Mouse (Mus musculus) adrenal gland, postnatal 36 days (tissue): ENCODE measurements at regions not wholly inside any gene's neighbourhood (a gene's known extent, or its start where the extent isn't known, plus 50 kb on each side); places are given as distances from the start of the nearest gene placed in this dataset.

Experiments
- DNase-seq, 2 experiments: peaks; one replicate each; pipeline ENCODE4 v3.0.0; 2021; ENCODE audit warnings: mixed read lengths in 1 of 2

DNA sequence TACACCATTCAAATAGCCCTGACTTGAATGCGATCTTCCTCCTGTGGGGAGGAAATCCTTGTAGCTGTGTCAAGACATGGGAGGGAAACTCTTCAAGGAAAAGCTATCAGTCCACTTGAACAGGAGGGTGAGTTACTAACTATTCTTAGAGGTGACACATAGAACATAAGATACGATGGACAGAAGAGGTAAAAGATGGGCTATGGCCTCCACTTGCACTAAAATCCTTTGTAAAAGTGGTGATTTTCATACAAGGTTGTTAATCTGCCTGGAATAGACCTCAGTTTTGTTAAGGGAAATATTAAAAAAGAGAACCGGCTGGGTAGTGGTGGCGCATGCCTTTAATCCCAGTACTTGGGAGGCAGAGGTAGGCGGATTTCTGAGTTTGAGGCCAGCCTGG is 102.1 kb upstream of the Cpm start:
- no peak for DNase-seq

- no peak for DNase-seq
Measured at GRCm38 (mm10) chr10:117526834-117527188, 102.5 kb upstream of the Cpm start.

DNA sequence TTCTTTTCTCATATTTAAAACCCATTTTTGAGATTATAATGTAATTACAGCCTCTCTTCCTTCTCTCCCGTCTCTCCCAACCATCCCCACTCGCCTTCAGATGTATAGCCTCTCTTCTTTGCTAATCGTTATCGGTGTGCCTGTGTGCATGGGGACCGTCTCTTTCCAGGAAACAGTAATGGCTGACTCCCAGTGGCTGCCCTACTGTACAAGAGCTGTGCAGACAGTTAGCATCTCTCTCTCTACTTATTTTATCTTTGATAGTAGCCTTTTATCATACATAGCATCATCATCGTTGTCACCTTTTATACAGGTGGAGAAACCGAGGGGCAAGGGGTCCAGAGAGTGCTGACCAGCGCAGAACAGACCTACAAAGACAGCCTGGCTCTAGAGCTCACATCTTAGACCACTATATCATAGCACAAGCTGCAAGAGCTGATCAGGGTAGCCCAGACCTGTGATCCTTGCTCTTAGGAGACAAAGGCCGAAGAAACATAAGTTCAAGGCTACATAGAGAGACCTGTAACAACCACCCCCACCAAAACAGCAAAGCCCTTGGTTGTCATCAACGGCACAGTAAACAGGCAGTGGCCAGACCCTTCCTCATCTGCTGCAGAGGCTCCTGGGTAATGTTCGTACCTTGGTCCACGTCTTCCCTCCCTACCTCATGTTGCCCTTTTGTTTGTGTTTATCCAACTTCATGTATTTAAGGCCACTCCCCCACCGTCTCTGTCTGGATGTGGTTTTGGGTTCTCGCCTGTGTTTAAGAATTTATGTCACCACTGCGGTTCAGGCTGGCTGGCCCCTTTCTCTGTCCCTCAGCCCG is 103.1 kb upstream of the Cpm start:
- DNase-seq: no peak

GRCm38 (mm10) chr10:117525608-117526007 is 103.7 kb upstream of the Cpm start:
- no peak for DNase-seq

DNA sequence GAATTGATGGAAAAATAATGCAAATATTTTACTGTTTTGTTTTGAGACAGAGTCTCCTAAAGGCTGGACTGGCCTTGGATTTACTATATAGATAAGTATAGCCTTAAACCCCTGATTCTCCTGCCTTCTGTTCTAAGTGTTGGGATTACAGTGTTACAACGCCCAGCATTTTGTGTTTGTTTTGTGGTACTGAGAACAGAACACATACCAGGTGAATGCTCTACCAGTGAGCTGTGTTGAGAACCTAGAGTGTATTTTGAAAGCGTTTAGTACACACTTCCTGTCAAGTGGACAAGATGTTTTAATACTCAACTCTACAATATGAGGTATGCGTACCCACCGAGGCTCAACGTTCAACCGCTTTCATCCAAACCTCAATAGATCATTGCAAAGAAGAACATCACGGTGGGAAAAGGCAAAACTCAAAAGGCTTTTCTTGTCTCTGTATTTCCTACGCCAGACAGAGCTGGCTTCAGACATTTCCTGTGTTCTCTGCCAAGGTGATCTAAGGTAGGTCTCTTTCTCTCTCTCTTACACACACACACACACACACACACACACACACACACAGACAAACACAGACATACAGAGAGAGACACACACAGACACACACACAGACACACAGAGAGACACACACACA is 104.3 kb upstream of the Cpm start:
- DNase-seq: no peak

DNA sequence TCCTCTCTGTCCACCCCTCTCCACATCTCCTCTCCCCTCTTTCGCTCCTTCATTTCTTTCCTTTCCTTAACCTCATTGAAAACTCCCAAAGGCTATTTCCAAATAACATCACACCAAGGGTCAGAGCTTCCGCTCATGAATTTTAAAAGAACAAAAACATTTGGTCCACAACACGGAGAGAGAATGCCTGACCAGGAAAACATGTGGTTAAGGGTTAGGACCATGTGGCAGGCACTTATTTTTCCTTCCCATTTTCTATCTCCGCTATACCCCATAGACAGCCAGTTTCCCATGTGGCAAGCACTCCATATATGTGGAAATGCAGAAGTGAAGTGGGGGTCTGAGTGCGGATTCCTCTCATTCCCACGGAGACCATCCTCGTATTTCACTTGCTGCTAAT is 105.2 kb upstream of the Cpm start:
- DNase-seq: no peak

DNA sequence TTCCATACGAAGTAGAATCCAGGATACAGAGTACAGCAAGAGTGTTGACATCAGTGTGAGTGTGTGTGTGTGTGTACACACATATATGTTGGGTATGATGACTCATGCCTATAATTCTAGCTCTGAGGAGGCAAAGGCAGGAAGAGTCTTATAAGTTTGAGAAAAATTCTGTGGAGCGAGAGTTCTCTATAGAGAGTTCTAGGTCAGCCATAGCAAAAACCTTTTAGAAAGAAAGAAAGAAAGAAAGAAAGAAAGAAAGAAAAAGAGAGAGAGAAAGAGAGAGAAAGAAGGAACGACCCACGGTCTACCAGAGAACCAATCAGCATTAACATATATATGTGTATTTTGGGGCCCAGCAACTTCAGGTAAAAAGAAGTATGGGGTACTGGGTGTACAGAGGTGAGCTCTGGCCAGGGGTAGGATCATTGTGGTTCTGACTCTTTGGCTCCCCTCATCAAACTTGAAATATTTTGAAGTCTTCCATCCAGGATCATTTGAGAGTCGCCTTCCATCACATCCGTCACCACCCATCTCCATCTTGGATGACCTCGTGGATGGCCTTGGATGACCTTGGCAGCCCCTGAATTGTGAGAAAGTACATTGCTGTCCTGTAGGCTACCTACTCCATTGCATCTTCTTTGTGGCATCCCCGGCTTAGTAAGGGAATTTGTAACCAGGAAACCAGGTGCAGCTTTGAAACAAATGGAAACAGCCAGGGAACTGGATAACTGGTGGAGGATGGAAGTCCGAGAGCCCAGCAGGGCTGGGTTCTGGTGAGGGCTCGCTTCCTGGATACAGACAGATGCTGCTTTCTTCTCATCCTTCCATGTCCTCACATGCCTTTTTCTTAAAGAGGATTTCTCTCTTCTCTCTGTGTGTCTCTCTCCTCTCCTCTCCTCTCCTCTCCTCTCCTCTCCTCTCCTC is 106.1 kb upstream of the Cpm start:
- no peak for DNase-seq

DNA sequence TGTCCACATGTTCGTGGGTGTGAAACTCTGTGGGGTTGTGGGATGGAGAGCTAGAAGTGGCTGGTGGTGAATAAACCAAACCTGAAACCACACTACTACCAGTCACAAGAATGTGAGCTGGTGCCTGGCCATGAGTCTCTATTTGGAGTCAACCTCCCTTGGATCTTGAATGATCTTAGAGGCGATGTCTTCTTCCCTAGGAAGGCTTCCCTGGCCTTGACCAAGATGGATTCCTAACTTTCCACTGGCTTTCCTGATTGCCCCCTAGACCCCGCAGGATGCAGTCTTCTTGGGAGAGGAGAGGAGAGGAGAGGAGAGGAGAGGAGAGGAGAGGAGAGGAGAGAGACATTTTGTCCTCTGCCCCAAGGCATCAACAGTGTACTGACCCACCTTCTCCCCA is 106.9 kb upstream of the Cpm start:
- DNase-seq: no peak

DNA sequence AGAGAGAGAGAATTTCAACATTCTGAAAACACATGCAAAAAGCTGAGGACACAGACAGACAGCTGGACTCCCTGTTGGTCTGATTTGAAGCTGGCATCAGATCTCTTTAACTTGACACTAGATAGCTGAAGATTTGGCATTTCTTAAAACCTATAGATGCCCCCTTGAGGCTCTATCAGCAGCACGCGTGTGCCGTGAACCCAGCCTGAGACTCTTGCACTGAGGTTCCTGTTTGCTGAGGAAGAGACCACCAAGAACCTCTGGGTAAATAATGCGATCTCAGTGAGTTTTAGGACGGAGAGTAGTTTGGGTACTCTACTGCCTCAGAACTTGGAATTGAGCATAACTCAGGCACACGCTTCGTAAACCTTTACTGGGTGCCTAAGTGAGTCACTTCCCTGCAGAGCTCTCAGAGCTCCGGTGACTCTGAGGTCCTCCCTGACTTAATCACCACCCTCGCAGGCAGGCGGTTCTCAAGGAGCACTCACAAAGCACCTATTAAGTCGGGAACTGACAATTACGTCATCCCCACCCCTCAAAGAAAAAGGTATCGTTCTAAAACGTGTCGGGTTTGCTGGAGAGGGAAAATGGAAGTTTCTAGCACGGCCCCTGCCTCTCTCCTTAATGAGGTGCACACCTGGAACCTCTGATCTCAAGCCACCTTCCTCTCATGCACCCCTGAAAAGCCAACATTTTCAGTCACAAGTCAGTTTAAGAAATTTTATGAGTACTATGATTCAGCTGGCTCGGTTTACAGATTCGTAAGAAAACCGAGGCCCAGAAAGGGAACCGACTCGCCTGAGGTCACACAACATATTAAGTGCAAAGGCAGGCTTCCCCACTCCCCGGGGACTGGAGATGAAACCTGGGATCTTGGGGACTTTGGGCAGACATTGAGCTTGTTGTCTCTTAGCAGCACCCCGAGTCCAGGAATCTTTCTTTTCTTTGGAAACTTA is 107.7 kb upstream of the Cpm start:
- DNase-seq: no peak

GRCm38 (mm10) chr10:117520536-117521314 is 108.6 kb upstream of the Cpm start:
- DNase-seq: no peak

DNA sequence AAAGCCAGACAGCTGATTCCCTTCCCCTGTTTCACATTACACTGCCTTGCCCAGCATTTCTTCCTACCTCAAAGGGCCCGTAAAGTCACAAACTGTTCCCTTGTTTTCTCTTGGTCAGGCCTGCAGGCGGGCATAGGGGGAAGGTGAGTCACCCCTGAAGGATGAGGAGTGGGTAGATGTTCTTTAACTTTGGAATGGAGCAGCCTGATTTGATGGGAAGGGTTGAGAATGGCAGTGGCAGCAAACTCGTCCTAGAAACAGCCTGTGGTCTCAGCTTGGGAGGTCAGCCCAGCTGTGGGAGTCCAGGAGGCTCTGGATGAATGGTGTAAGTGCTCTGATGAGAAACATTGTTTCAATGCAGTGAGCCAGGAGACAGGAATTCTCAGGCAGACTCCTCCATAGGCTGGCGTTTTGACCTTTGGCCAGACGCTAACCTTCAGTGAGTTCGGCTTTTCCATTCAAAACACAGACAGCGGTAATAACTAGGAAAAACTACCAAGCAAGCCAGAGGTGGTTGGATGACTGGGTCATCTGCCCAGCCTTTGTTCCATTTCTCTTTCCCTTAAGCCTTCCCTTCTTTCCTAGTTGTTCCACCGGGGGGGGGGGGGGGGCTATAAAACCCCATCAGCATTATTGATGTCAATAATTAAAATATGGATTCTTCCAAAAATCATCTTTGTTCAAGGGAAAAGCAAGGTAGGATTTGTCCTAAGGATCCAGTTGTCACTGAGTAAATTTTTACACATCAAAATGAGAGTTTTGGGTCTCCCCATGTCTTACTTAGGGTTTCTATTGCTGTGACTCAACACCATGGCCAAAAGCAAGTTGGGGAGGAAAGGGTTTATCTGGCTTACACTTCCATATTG is 109.4 kb upstream of the Cpm start:
- no peak for DNase-seq

- no peak for DNase-seq
Measured at GRCm38 (mm10) chr10:117518793-117519669, 110.3 kb upstream of the Cpm start.

- DNase-seq: no peak
Measured at GRCm38 (mm10) chr10:117517800-117518770, 111.2 kb upstream of the Cpm start.

- DNase-seq: no peak
Measured at GRCm38 (mm10) chr10:117517071-117517714, 112.1 kb upstream of the Cpm start.

GRCm38 (mm10) chr10:117516510-117516909 is 112.8 kb upstream of the Cpm start:
- no peak for DNase-seq

DNA sequence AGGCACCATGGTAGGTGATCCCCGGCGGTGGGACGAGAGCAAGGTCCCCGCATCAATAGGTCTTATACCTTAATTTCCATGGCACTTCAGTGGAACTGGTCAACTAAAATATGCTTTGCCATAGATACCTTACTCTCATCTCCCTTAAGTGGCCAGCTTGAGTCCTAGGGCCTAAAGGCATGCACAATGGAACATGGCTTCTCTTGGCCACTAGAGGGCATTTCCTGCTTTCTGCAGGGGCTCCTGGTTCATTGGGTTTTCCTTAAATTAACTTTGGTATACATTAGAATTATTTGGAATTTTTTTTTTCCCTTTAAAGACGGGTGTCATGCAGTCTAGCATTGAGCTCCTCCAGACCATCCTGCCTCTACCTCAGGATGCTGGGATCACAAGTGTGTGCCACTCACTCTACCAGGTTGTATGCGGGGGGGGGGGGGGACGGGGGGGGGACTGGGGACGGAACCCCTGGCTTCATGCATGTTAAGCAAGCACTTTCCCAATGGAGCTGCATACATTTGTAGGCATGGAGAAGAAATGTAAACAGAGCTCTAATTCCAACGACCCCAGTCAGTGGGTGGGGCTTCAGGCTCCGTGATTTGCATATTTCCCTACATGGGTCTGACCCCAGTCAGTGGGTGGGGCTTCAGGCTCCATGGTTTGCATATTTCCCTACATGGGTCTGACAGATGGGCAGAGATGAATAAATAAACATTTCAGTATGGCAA is 113.4 kb upstream of the Cpm start:
- DNase-seq: peak; percentile 6 to 57
